Mouse (Mus musculus) midbrain, embryonic 11.5 days (tissue): ENCODE measurements at regions not wholly inside any gene's neighbourhood (a gene's known extent, or its start where the extent isn't known, plus 50 kb on each side); places are given as distances from the start of the nearest gene placed in this dataset.

ENCODE experiments used
- ATAC-seq: fragments of 200-750 bp; cut with Nextera tagmentation; 2 replicates; pipeline ENCODE4 v1.8.0; 2017; ENCODE audit warnings: moderate TSS enrichment, moderate library complexity; ENCODE audit not compliant: low FRiP score
- DNase-seq: peaks from one replicate; pipeline ENCODE4 v3.0.0; 2015; ENCODE audit warnings: low spot score; ENCODE audit errors: missing footprints
- H3K27ac ChIP-seq: fragments of 300-500 bp; sonication (generic); 2 replicates; pipeline ENCODE4 v1.5.1; 2014; ENCODE audit warnings: low read depth, low read length
- H3K27me3 ChIP-seq: fragments of 300-500 bp; sonication (generic); 2 replicates; pipeline ENCODE4 v1.6.1; 2014; ENCODE audit warnings: mild to moderate bottlenecking, low read length, moderate library complexity, mixed read lengths; ENCODE audit not compliant: control insufficient read depth, insufficient read depth
- H3K36me3 ChIP-seq: fragments of 300-500 bp; sonication (generic); 2 replicates; pipeline ENCODE4 v1.6.1; 2014; ENCODE audit warnings: mild to moderate bottlenecking, low read length, moderate library complexity, mixed read lengths; ENCODE audit not compliant: control insufficient read depth, insufficient read depth
- H3K4me1 ChIP-seq: fragments of 300-500 bp; sonication (generic); 2 replicates; pipeline ENCODE4 v1.6.1; 2014; ENCODE audit warnings: low read length; ENCODE audit not compliant: control insufficient read depth, insufficient read depth
- H3K4me2 ChIP-seq: fragments of 300-500 bp; sonication (generic); 2 replicates; pipeline ENCODE4 v1.6.1; 2014; ENCODE audit warnings: mild to moderate bottlenecking, moderate library complexity
- H3K4me3 ChIP-seq: fragments of 300-500 bp; sonication (generic); 2 replicates; pipeline ENCODE4 v1.5.1; 2014; ENCODE audit warnings: low read depth, low read length
- H3K9ac ChIP-seq: fragments of 300-500 bp; sonication (generic); 2 replicates; pipeline ENCODE4 v1.6.1; 2014; ENCODE audit warnings: low read length
- H3K9me3 ChIP-seq: fragments of 300-500 bp; sonication (generic); 2 replicates; pipeline ENCODE4 v1.6.1; 2016; ENCODE audit warnings: low read length; ENCODE audit not compliant: control insufficient read depth
- WGBS: fragments of 180-500 bp; shearing (Covaris S2); extraction: QIAGEN DNeasy Blood & Tissue Kit; methylation state at CpG from one replicate; pipeline ENCODE4 v1.1.7; 2014; 5-methylcytosine and 5-hydroxymethylcytosine counted together

DNA sequence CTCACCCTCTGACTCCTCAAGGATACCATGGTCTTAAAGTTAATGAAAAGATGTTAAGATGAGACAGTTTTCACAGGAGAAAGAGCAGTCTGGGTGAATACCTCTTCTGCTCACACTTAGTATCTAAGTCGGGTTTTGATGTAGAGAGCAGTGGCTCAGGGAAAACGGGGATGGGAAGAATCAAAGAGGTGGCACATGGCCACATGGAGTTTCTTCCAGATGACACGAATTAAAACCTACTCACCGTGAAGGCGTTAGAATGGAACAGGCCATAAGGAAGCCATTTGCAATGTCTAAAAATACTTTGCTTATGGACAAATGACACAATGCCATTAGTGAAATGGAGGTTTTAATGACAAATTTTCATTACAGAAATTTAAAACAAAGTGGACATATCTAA is 50.1 kb upstream of the Tram1l1 start:
- Histone ChIP-seq H3K36me3 (no peaks in the 10 kb centered on the region), H3K4me3 (no peak overlapping the region), H3K4me1 (peaks cover 11% of the 10 kb centered on the region; the same call in 1 of the 2 replicates), H3K9ac (no peak overlapping the region), H3K9me3 (no peaks in the 10 kb centered on the region), H3K27me3 (no peaks in the 10 kb centered on the region), H3K4me2 (no peak overlapping the region), H3K27ac (no peak overlapping the region)
- no peak for ATAC-seq
- peak; percentile 78 for DNase-seq
- WGBS = 74% methylated on average over 5 of the region's 5 CpGs
